Mouse (Mus musculus) olfactory bulb, adult 2 months (tissue): ENCODE measurements around the gene Miga1.

Experiments
- CTCF ChIP-seq: fragments of 200-500 bp; IDR thresholded peaks from 2 replicates; pipeline ENCODE4 v1.5.1; 2012; ENCODE audit warnings: low read depth, mild to moderate bottlenecking, low read length, moderate library complexity; ENCODE audit not compliant: insufficient read depth
- POLR2A ChIP-seq: fragments of 200-500 bp; IDR thresholded peaks from 2 replicates; pipeline ENCODE4 v1.6.1; 2012; ENCODE audit warnings: mild to moderate bottlenecking, low read depth, low read length, moderate library complexity; ENCODE audit not compliant: insufficient read depth

DNA sequence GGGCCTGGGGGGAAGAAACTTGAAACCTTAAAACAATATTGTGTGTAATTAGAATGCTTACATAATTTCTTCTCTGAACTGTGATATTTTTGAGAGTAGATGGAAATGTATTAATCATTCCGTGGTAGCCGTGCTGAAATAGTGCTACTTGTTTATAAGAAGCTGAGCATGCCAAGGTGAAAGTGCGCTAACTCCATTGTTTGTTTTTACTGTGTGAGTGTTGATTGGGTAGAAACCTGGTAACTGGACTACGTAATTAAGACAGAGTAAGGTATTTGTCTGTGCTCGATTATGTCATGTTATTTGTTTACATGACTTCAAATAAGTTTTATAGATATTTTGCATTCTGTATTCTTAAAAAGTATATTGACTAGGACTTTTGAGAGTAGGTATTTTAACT is 110.9 kb downstream of the Miga1 start:
- TF ChIP-seq CTCF (no peak), POLR2A (no peak)
